22 mouse cellular contexts compared by ENCODE assay signal in the genomic region with DNA sequence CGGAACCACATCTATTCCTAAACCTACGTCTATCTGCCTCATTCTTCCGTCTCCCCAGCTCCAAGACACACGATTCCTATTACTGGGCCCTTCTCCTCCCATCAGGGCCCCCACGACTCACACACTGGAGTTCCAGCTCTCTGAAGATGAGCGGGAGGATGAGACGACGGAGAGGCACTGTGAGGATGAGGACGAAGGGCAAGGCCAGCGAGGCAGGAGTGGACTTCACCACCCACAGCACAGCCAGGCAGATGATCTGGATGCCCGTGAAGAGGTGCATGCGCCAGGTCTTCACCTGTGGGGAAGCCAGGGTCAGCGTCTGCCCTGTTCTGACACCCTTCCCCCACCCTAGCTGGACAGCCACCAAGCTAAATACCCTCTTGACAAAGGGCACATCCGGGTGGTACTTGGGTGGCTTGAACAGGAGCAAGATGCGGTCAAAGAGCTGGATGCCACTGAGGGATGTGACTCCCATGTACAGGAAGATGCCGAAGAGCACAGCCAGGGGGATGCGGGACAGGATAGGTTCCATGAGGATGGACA. TPM values are rescaled to one million over a fixed set of nuclear protein-coding genes. Genes with fewer than 3 reads are reported as not detected.
DNase-seq lines count a peak whose midpoint lies in the region; ATAC-seq and TF ChIP-seq lines count a peak whose summit lies in the region.
"Had no signal": no experiment of that assay in that cellular context is flagged by ENCODE, and none has a peak within 500 bp of the region (broad histone marks: within the 10 kb centered on the region; RNA-seq: fewer than 3 reads in every experiment).

No protein-coding gene starts in this region.

- 86% methylated on average over 17 of the region's 17 CpGs for WGBS in heart, embryonic 13.5 days
- WGBS in liver, postnatal 0 days (ENCODE audit: insufficient replicate concordance) = 87% methylated on average over 17 of the region's 17 CpGs

- no peak for ATAC-seq in heart, embryonic 13.5 days (ENCODE audit: extremely low read depth, insufficient number of reproducible peaks, low FRiP score, low TSS enrichment)
- no peak for ATAC-seq in liver, postnatal 0 days
- ATAC-seq: CD4-positive, CD25-positive, alpha-beta regulatory T cell, adult 4 months; forebrain, embryonic 15.5 days; hindbrain, postnatal 0 days had no signal

- H3K9ac ChIP-seq in heart, embryonic 13.5 days = no peak overlapping the region
- H3K9ac ChIP-seq in liver, postnatal 0 days (replicated peaks) = no peak overlapping the region
- H3K9ac ChIP-seq: forebrain, embryonic 15.5 days; hindbrain, embryonic 13.5 days had no signal

- H3K4me2 ChIP-seq in heart, embryonic 13.5 days = peak overlapping the region; percentile 54; the same call in 1 of the 2 replicates
- no peak overlapping the region for H3K4me2 ChIP-seq in liver, postnatal 0 days (ENCODE audit: low read depth, low read length)
- H3K4me2 ChIP-seq: forebrain, embryonic 15.5 days; hindbrain, embryonic 13.5 days had no signal

- DNase-seq in cerebellum, adult 11-12 months = peak; percentile 48
- no peak for DNase-seq in cerebellum, adult 8-10 months
- DNase-seq in heart, postnatal 36 days = no peak
- peak; percentile 18 to 69 for DNase-seq in spleen, postnatal 4 days (ENCODE audit: low spot score in 2 of 2)
- no peak for DNase-seq in spleen, postnatal 14 days (ENCODE audit: low spot score in 2 of 2)
- peak; percentile 29 for DNase-seq in liver, postnatal 0 days
- DNase-seq in right cerebral cortex, postnatal 25 days = no peak
- DNase-seq: adrenal gland, adult 8-10 months; adrenal gland, postnatal 36 days; B cell, adult 2 months; cerebellum, adult 11 months; cerebellum, postnatal 10 days; gastrocnemius, postnatal 36 days; heart, adult 18-20 months; heart, postnatal 10 days had no signal

- no peaks in the 10 kb centered on the region for H3K4me1 ChIP-seq in heart, embryonic 13.5 days
- H3K4me1 ChIP-seq in liver, postnatal 0 days (ENCODE audit: insufficient read depth) = no peaks in the 10 kb centered on the region; the same call in 1 of the 2 replicates
- H3K4me1 ChIP-seq: forebrain, embryonic 15.5 days; hindbrain, embryonic 13.5 days had no signal

- intact Hi-C loops in heart, postnatal 36 days (cut with DNase I) = no loop called here

- no peaks in the 10 kb centered on the region for H3K9me3 ChIP-seq in heart, embryonic 13.5 days
- H3K9me3 ChIP-seq in liver, postnatal 0 days (ENCODE audit: low read length) = no peaks in the 10 kb centered on the region
- H3K9me3 ChIP-seq: embryonic facial prominence, embryonic 10.5 days; forebrain, embryonic 15.5 days; G1E; hindbrain, embryonic 13.5 days had no signal

- no peak for TF ChIP-seq CTCF in liver, postnatal 0 days (IDR thresholded peaks at IDR 0.05; ENCODE audit: low read depth)

- TF ChIP-seq EP300 in liver, postnatal 0 days (IDR thresholded peaks at IDR 0.05; ENCODE audit: low read depth) = no peak

- H3K4me3 ChIP-seq in heart, embryonic 13.5 days = no peak overlapping the region
- no peak overlapping the region for H3K4me3 ChIP-seq in liver, postnatal 0 days (ENCODE audit: low read depth, low read length)
- H3K4me3 ChIP-seq: embryonic facial prominence, embryonic 10.5 days; forebrain, embryonic 15.5 days; hindbrain, embryonic 13.5 days had no signal

- H3K36me3 ChIP-seq in heart, embryonic 13.5 days = no peaks in the 10 kb centered on the region
- H3K36me3 ChIP-seq in liver, postnatal 0 days (replicated peaks; ENCODE audit: insufficient read depth, low read length) = peaks cover 62% of the 10 kb centered on the region
- H3K36me3 ChIP-seq: embryonic facial prominence, embryonic 10.5 days; forebrain, embryonic 15.5 days; G1E; hindbrain, embryonic 13.5 days had no signal

- peaks cover 42% of the 10 kb centered on the region for H3K27me3 ChIP-seq in heart, embryonic 13.5 days (replicated peaks)
- 0 out of 2 replicates have a peak, but pooled peaks cover 7% of the 10 kb centered on the region for H3K27me3 ChIP-seq in liver, postnatal 0 days (ENCODE audit: insufficient read depth, low read length)
- H3K27me3 ChIP-seq: forebrain, embryonic 15.5 days had no signal

- no peak overlapping the region for H3K27ac ChIP-seq in heart, embryonic 13.5 days (replicated peaks)
- H3K27ac ChIP-seq in liver, postnatal 0 days (ENCODE audit: low read depth) = no peak overlapping the region
- H3K27ac ChIP-seq: embryonic facial prominence, embryonic 10.5 days; forebrain, embryonic 15.5 days; hindbrain, embryonic 13.5 days; hindbrain, postnatal 0 days had no signal

RNA-seq across cellular contexts. Expression of a gene that starts 15.0 kb away (rescaled TPM):
- polyA plus RNA-seq in heart, embryonic 13.5 days (2015; fragmentation: Nextera tagmentation; extraction: Ambion mirVana) = 47.2 and 59.5 TPM in 2 replicates
- total RNA-seq in heart, postnatal 36 days (2021) = 1 to 10 TPM; 2.1 to 7.8 TPM
- polyA plus RNA-seq in liver, postnatal 0 days (2015; fragmentation: Nextera tagmentation; extraction: Ambion mirVana) = 311 and 329 TPM in 2 replicates
- polyA plus RNA-seq: CD4-positive, CD25-positive, alpha-beta regulatory T cell, adult 4 months had no signal

RNA-seq across cellular contexts. Expression of a gene that starts 31.5 kb away (rescaled TPM):
- 51.1 and 53.1 TPM in 2 replicates for polyA plus RNA-seq in heart, embryonic 13.5 days (2015; fragmentation: Nextera tagmentation; extraction: Ambion mirVana)
- total RNA-seq in heart, postnatal 36 days (2021) = 10 to 100 TPM; 57.2 to 60.4 TPM
- 32.4 and 32.5 TPM in 2 replicates for polyA plus RNA-seq in liver, postnatal 0 days (2015; fragmentation: Nextera tagmentation; extraction: Ambion mirVana)

RNA-seq across cellular contexts. Expression of a gene that starts 42.2 kb away (rescaled TPM):
- polyA plus RNA-seq in heart, embryonic 13.5 days (2015; fragmentation: Nextera tagmentation; extraction: Ambion mirVana) = 1.1 and 1.7 TPM in 2 replicates
- under 1 TPM in 1 of 2 experiments, not detected in 1; 0.19 TPM for total RNA-seq in heart, postnatal 36 days (2021)
- polyA plus RNA-seq in liver, postnatal 0 days (2015; fragmentation: Nextera tagmentation; extraction: Ambion mirVana) = 1.8 and 2.4 TPM in 2 replicates
- total RNA-seq: gastrocnemius, postnatal 36 days had no signal
- polyA plus RNA-seq: G1E had no signal

RNA-seq across cellular contexts. Expression of a gene that starts 54.6 kb away (rescaled TPM):
- polyA plus RNA-seq in heart, embryonic 13.5 days (2015; fragmentation: Nextera tagmentation; extraction: Ambion mirVana) = 8.5 and 9.2 TPM in 2 replicates
- 10 to 100 TPM; 22.9 to 24.2 TPM for total RNA-seq in heart, postnatal 36 days (2021)
- 4.5 and 4.6 TPM in 2 replicates for polyA plus RNA-seq in liver, postnatal 0 days (2015; fragmentation: Nextera tagmentation; extraction: Ambion mirVana)

RNA-seq across cellular contexts. Expression of a gene that starts 56.7 kb away (rescaled TPM):
- polyA plus RNA-seq in heart, embryonic 13.5 days (2015; fragmentation: Nextera tagmentation; extraction: Ambion mirVana) = 287 and 294 TPM in 2 replicates
- total RNA-seq in heart, postnatal 36 days (2021) = 100 to 1,000 TPM; 174 to 183 TPM
- 510 and 522 TPM in 2 replicates for polyA plus RNA-seq in liver, postnatal 0 days (2015; fragmentation: Nextera tagmentation; extraction: Ambion mirVana)

Comparison
In these comparisons a context has a peak if more than half of its experiments do, and no peak if none do; other contexts are left out.
1. DNase-seq: peak in cerebellum, adult 11-12 months (single experiment), spleen, postnatal 4 days (2 of 2) and liver, postnatal 0 days (single experiment); none in cerebellum, adult 8-10 months (single experiment), heart, postnatal 36 days (0 of 2), spleen, postnatal 14 days (0 of 2) and right cerebral cortex, postnatal 25 days (single experiment).